Mouse (Mus musculus): ENCODE measurements at regions not wholly inside any gene's neighbourhood (a gene's known extent, or its start where the extent isn't known, plus 50 kb on each side); places are given as distances from the start of the nearest gene placed in this dataset.

GRCm38 (mm10) chr4:69435390-69435789 lies 481.2 kb upstream of the Brinp1 start:
- TF ChIP-seq CTCF (IDR thresholded peaks at IDR 0.05; ENCODE audit: borderline replicate concordance, insufficient read depth, low read depth, low read length) (no peak), POLR2A (IDR thresholded peaks at IDR 0.05; ENCODE audit: borderline replicate concordance, insufficient read depth, low read length) (no peak)

Measured in cerebellum, adult 2 months (tissue).